Mouse (Mus musculus): ENCODE measurements around the gene Zyg11a. TPM values are rescaled to one million over a fixed set of nuclear protein-coding genes. Genes with fewer than 3 reads are reported as not detected.
"Not testable (repeated sequence)": the region's sequence is repeated elsewhere in the genome, so short reads cannot be mapped to it uniquely, and the experiment has no call there.

Gene Zyg11a
- total RNA-seq, 2 experiments from 2014 or later = 0.33 to 0.78 TPM

GRCm38 (mm10) chr4:108144880-108145279 is 73.0 kb downstream of the Zyg11a start, which contains the start of gene Scp2:
TSS of gene Scp2 (minus strand) at chr4:108144998.
- DNase-seq = no peak

GRCm38 (mm10) chr4:108143778-108144177 is 74.1 kb downstream of the Zyg11a start:
- no peak for DNase-seq

- not testable (repeated sequence) for DNase-seq
Observed at GRCm38 (mm10) chr4:108143178-108143577, 74.7 kb downstream of the Zyg11a start.

GRCm38 (mm10) chr4:108136938-108137337 is 80.9 kb downstream of the Zyg11a start:
- no peak for DNase-seq

Other genes starting within 250 kb of the Zyg11a start
- gene Slc1a7, start 249.7 kb downstream of the Zyg11a start, total RNA-seq (2021) = under 1 TPM; 0.11 to 0.26 TPM
- 10 to 100 TPM in 1 of 2 experiments, 1 to 10 TPM in 1; 7.2 to 12.6 TPM for gene Podn, start 121.6 kb downstream of the Zyg11a start, total RNA-seq (2021)
- 100 to 1,000 TPM; 152 to 156 TPM for gene Scp2, start 73.0 kb downstream of the Zyg11a start, total RNA-seq (2021)
- 1 to 10 TPM; 4.6 to 5.4 TPM for gene Echdc2, start 52.6 kb downstream of the Zyg11a start, total RNA-seq (2021)
- gene Zyg11b, start 83.0 kb upstream of the Zyg11a start, total RNA-seq (2021) = 10 to 100 TPM; 44.6 to 51.1 TPM
- 10 to 100 TPM; 33.6 to 35.4 TPM for gene Coa7, start 110.1 kb upstream of the Zyg11a start, total RNA-seq (2021)
- not detected for gene Shisal2a, start 165.3 kb upstream of the Zyg11a start, total RNA-seq (2021)
- gene Gpx7, start 188.9 kb upstream of the Zyg11a start, total RNA-seq (2021) = 1 to 10 TPM; 7.0 to 7.9 TPM
- 10 to 100 TPM; 10.8 to 14.8 TPM for gene Tut4, start 241.4 kb upstream of the Zyg11a start, total RNA-seq (2021)

All from gastrocnemius, postnatal 25 days (tissue).